Mouse (Mus musculus) testis, adult 2 months (tissue): ENCODE results near the gene Gm9745. TPM values are rescaled to one million over a fixed set of nuclear protein-coding genes. Genes with fewer than 3 reads are reported as not detected.
"Not testable (repeated sequence)": the region's sequence is repeated elsewhere in the genome, so short reads cannot be mapped to it uniquely, and the experiment has no call there.

Source experiments
- H3K27ac ChIP-seq: fragments of 200-500 bp; 2 replicates; pipeline ENCODE4 v1.5.1; 2012; ENCODE audit warnings: low read depth, low read length; ENCODE audit not compliant: control insufficient read depth, insufficient read depth
- H3K27me3 ChIP-seq: fragments of 200-500 bp; 2 replicates; pipeline ENCODE4 v1.6.1; 2012; ENCODE audit warnings: mild to moderate bottlenecking, low read length, moderate library complexity; ENCODE audit not compliant: control insufficient read depth, insufficient read depth
- H3K36me3 ChIP-seq: fragments of 200-500 bp; 2 replicates; pipeline ENCODE4 v1.6.1; 2012; ENCODE audit warnings: mild to moderate bottlenecking, low read length; ENCODE audit not compliant: control insufficient read depth, insufficient read depth
- H3K4me1 ChIP-seq: fragments of 200-500 bp; 2 replicates; pipeline ENCODE4 v1.6.1; 2012; ENCODE audit warnings: low read length; ENCODE audit not compliant: control insufficient read depth, insufficient read depth
- H3K4me3 ChIP-seq: fragments of 200-500 bp; 2 replicates; pipeline ENCODE4 v1.5.1; 2012; ENCODE audit warnings: low read depth, mild to moderate bottlenecking, low read length, moderate library complexity, mixed read lengths; ENCODE audit not compliant: control insufficient read depth
- CTCF ChIP-seq: fragments of 200-500 bp; IDR thresholded peaks from 2 replicates; pipeline ENCODE4 v1.5.1; 2012; ENCODE audit warnings: low read depth, mild to moderate bottlenecking, inconsistent platforms, low read length, moderate library complexity; ENCODE audit not compliant: control insufficient read depth, insufficient read depth, insufficient replicate concordance
- POLR2A ChIP-seq: fragments of 200-500 bp; IDR thresholded peaks from 2 replicates; pipeline ENCODE4 v1.6.1; 2012; ENCODE audit warnings: low read depth, mild to moderate bottlenecking, inconsistent platforms, low read length, moderate library complexity; ENCODE audit not compliant: control insufficient read depth
- polyA plus RNA-seq: library from polyadenylated mRNA; depleted of rRNA; stranded (reverse); fragments of >200 nt; gene quantifications from 2 replicates; pipeline ENCODE4 v1.2.3, GENCODE M21; 2012; rRNA removed

Gm9745 gene
- polyA plus RNA-seq = 0.17 TPM in 1 of 2 replicates, not detected in the other

DNA sequence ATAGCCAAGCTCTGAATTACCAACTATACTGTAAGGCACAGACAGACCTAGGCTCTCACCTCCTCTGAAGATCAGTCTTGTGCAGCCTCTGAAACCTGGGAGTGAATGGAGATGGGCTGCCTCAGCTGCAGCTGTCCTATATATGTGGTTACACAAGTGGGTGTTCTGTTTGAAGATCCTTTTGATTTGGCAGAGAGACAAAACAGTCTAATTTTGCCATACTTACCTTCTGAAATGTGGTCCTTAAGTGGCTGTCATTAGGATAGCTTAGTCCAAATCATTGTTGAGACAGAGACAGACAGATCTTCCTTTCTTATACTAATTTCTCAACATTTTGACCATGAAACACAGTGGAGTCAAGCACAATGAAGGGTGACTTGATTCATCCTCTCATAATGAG, at the start of gene Gm9745:
Gene Gm9745 (minus strand): TSS at position 101 of the 400 bp plus-strand sequence.
- not testable (repeated sequence) for H3K4me3 ChIP-seq, H3K36me3 ChIP-seq, H3K27ac ChIP-seq, H3K4me1 ChIP-seq, H3K27me3 ChIP-seq

DNA sequence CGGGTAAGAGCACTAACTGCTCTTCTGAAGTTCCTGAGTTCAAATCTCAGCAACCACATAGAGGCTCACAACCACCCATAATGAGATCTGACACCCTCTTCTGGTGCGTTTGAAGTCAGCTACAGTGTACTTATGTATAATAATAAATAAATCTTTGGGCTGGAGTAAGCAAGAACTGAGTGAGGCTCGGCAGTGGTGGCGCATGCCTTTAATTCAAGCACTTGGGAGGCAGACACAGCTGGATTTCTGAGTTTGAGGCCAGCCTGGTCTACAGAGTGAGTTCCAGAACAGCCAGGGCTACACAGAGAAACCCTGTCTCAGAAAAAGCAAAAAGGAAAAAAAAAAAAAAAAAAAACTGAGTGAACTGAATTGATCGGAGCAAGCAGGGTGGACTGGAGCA, 49.2 kb upstream of the Gm9745 start:
- not testable (repeated sequence) for H3K27me3 ChIP-seq, H3K4me1 ChIP-seq, H3K36me3 ChIP-seq, H3K4me3 ChIP-seq, H3K27ac ChIP-seq

DNA sequence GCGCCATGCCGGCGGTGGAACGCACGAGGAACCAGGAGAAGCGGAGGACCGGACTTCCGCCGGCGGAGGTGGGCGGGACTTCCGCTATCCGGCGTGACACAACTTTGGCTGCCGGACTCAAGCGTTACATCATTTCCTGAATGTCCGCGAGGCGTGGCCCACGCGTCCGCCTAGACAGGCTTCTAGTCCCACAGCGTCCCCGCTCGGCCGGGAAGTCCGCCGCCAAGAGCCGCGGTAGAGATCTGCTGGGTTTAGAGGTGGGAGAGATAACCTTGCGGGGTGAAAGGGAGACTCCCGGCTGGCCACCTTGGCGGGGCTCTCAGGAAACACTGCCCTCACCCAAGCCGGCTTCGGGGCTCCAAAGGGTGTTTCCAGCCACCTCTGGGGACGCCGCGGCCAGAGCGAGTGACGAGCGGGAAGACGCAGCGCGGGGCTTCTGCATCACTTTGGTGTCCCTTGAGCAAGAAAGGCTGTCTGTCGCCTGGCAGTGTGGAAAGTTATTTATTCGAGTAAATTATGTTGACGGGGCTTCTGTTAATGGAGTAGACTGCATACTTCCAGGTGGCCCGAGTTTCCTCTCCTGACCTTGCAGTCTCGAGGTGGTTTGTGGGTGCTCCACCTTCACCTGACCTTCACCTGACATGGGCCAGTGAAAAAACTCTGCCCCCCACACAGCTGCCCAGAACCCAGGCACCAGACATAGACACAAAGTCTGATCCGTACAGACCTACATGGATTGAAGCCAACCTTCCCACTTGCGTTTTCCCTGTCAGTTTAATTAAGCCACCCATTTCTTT, 48.2 kb upstream of the Gm9745 start, which contains the start of gene Gtpbp4:
Gene Gtpbp4 (minus strand): TSS at position 94 of the 797 bp plus-strand sequence.
- Histone ChIP-seq H3K4me3 (peak within 1 kb of the TSS; percentile 98), H3K27me3 (no peaks in the 10 kb centered on the region), H3K36me3 (no peaks in the 10 kb centered on the region), H3K27ac (peak within 1 kb of the TSS; percentile 82), H3K4me1 (peaks cover 2% of the 10 kb centered on the region)
- TF ChIP-seq POLR2A = peak; percentile 87
- TF ChIP-seq CTCF = peak; percentile 45; the same call in 1 of the 2 replicates

DNA sequence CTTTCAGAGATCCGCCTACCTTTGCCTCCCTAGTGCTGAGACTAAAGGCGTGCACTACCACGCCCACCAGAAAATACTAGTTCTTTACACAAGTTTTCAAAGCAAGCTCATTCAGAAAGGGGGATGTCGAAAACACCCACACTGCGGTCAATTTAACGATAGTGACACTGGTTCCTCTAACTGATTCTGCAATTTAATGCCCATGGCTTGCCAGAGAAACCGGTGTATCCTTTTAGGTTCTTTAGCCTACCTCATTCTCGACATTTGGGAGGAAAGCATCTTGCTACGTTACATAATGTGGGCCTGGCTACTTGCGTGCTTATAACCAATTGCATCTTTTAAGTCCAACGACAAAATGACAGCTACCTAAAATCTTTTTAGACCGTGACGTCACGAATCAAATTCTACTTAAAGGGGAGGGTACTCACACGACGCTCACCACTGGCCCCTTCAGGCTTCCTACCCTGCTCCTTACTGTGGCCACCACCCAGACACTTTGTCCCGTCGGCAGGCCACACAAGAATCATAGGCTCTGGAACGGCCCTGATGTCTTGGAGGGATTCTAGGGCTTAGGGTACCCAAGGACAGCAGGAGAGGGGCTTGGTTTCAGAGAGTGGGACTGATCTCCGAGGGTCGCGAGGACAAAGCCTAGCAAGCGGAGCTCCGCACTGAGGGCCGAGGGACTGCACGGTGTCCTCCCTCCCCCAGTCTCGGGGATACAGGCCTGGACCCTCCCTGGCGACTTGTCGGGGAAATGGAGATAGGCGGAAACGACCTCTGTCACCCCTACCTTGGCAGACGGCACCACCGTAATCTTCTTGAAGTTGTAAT, 47.3 kb upstream of the Gm9745 start:
- H3K4me1 ChIP-seq = peaks cover 2% of the 10 kb centered on the region
- H3K27me3 ChIP-seq = no peaks in the 10 kb centered on the region
- no peaks in the 10 kb centered on the region for H3K36me3 ChIP-seq
- peak overlapping the region; percentile 98 for H3K4me3 ChIP-seq
- peak overlapping the region; percentile 80 for H3K27ac ChIP-seq
- TF ChIP-seq CTCF (no peak), POLR2A (no peak)

DNA sequence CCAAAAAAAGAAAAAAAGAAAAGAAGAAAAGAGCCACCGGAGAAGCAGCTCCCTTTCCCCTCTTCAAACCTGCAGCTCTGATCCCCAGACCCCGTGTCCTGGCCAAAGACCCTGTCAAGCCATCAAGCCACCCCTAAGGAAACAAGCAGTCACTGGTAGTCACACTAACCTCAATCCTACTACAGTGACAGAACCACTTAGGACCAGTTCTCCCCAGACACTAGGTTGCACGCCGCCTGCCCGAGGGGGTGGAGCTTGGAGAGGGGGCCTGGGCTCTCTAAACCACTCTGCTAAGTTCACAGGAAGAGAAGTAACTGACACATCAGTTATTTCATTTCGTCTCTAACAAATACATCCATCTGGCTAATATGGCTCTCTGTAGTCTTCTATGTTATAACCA, 44.2 kb upstream of the Gm9745 start:
- no peaks in the 10 kb centered on the region for H3K27me3 ChIP-seq
- no peak overlapping the region for H3K4me3 ChIP-seq
- TF ChIP-seq CTCF = no peak
- TF ChIP-seq POLR2A = no peak

DNA sequence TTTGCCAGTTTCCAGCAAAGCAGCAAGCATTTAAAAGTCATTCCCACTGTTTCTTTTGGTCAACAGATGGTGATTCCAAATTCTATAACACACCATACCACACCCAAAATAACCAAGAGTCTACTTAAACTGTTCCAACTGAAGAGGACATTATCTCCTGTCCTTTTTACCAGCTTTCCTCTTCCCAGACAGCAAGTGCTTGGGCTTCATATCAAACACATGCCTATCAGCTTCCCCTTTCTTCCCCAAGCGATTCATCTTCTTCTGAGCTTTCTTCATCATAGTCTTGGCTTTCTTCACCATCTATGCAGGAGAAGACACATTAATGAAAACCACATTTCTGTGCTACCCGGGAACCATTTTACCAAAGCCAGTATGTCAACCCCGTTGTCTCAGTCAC, 24.9 kb upstream of the Gm9745 start:
- peaks cover 1% of the 10 kb centered on the region; the same call in 1 of the 2 replicates for H3K36me3 ChIP-seq
- no peaks in the 10 kb centered on the region for H3K4me1 ChIP-seq
- H3K27ac ChIP-seq = no peak overlapping the region
- TF ChIP-seq POLR2A = no peak
- TF ChIP-seq CTCF = no peak
- H3K27me3 ChIP-seq = no peaks in the 10 kb centered on the region
- no peak overlapping the region for H3K4me3 ChIP-seq

More for the DNA sequence above, 44.2 kb upstream of the Gm9745 start:
- peaks cover 2% of the 10 kb centered on the region for H3K4me1 ChIP-seq
- no peak overlapping the region for H3K27ac ChIP-seq
- H3K36me3 ChIP-seq = no peaks in the 10 kb centered on the region; the same call in 1 of the 2 replicates

DNA sequence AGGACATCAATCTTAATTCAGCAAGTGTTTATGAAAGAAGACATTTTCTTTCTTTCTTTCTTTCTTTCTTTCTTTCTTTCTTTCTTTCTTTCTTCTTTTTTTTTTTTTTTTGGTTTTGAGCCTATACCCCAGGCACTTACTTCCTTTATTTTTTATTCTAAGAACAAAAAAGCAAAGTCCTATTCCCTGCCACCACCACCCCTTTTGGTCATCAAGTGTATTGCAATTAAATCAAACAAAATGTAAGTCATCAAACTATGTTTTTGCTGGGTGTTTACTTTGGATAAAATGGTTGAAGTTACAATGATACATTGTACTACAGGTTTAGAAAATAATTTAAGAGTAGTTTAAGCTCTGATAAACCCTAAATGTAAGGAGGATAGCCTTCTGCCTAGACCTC, 24.3 kb upstream of the Gm9745 start:
- H3K36me3 ChIP-seq = peaks cover 1% of the 10 kb centered on the region; the same call in 1 of the 2 replicates

More for the DNA sequence above, 24.3 kb upstream of the Gm9745 start:
- Histone ChIP-seq H3K4me1 (no peaks in the 10 kb centered on the region), H3K27me3 (no peaks in the 10 kb centered on the region), H3K4me3 (no peak overlapping the region), H3K27ac (no peak overlapping the region)
- TF ChIP-seq CTCF = no peak
